Mouse (Mus musculus) ES-E14 (cell line): ENCODE measurements at regions not wholly inside any gene's neighbourhood (a gene's known extent, or its start where the extent isn't known, plus 50 kb on each side); places are given as distances from the start of the nearest gene placed in this dataset.

ENCODE experiments used
- HCFC1 ChIP-seq: IDR thresholded peaks from 2 replicates; pipeline ENCODE4 v1.6.1; 2012; ENCODE audit warnings: low read length, inconsistent platforms, borderline replicate concordance; ENCODE audit not compliant: insufficient read depth
- MAFK ChIP-seq: IDR thresholded peaks from 2 replicates; pipeline ENCODE4 v1.6.1; 2014; ENCODE audit warnings: mild to moderate bottlenecking, low read depth, low read length, inconsistent platforms; ENCODE audit not compliant: insufficient read depth
- ZC3H11A ChIP-seq: IDR thresholded peaks from 2 replicates; pipeline ENCODE4 v1.6.1; 2012; ENCODE audit warnings: low read depth, mild to moderate bottlenecking, inconsistent platforms, low read length, borderline replicate concordance
- ZNF384 ChIP-seq: IDR thresholded peaks from 2 replicates; pipeline ENCODE4 v1.6.1; 2012; ENCODE audit warnings: low read depth, low read length, inconsistent platforms

DNA sequence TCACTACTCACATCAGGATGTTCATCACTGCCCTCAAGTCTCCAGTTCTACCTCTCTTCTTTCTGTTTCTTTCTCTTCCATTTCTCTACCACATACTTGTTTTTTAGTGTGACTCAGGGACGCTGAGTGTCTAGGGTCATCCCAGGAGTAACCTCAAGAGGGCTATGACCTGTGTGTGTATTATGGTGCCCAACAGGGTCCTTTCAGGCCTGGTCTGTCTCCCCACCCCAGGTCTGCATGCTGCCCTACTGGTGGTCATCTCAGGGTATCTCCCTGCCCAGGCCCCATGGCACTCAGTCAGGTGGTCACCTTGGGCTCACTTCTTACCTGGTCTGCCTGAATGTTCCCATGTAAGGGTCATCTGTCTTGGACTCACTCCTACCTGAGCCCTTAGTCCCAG lies 492.7 kb upstream of the Vrk2 start:
- TF ChIP-seq ZNF384, result no peak
- no peak for TF ChIP-seq MAFK
- no peak for TF ChIP-seq HCFC1
- no peak for TF ChIP-seq ZC3H11A
